Mouse (Mus musculus): Measurements from ENCODE around the gene Plekhm1. TPM values are rescaled to one million over a fixed set of nuclear protein-coding genes. Genes with fewer than 3 reads are reported as not detected.
A peak's percentile ranks its signal among the peaks of the same experiment; 100 is the strongest.

The Plekhm1 gene
- total and polyA plus RNA-seq, 3 experiments = 3.4 to 10.0 TPM; not detected in 1

- TF ChIP-seq MXI1 (IDR thresholded peaks at IDR 0.05; ENCODE audit: low read depth, low read length) (peak; percentile 2; the same call in 1 of the 2 replicates), MEF2A (IDR thresholded peaks at IDR 0.05; ENCODE audit: extremely low read depth, insufficient replicate concordance, low read depth, low read length, poor library complexity, severe bottlenecking) (0 out of 2 replicates have a peak, but pooled peaks have one; percentile 43), ZKSCAN1 (IDR thresholded peaks at IDR 0.05; ENCODE audit: low read depth, low read length) (no peak), TCF12 (IDR thresholded peaks at IDR 0.05; ENCODE audit: low read depth, low read length) (no peak), GABPA (IDR thresholded peaks at IDR 0.05; ENCODE audit: low read depth, low read length) (no peak), E2F4 (IDR thresholded peaks at IDR 0.05; ENCODE audit: borderline replicate concordance, low read depth, low read length) (no peak), MYB (IDR thresholded peaks at IDR 0.05; ENCODE audit: low read depth, low read length) (no peak), UBTF (IDR thresholded peaks at IDR 0.05; ENCODE audit: borderline replicate concordance, insufficient read depth, low read depth, low read length) (no peak), HCFC1 (IDR thresholded peaks at IDR 0.05; ENCODE audit: low read depth, low read length) (no peak)
Measured at GRCm38 (mm10) chr11:103381956-103382613, 30.4 kb downstream of the Plekhm1 start (continued).

- H3K9me3 ChIP-seq (replicated peaks; ENCODE audit: insufficient read depth, low read length) = no peaks in the 10 kb centered on the region
- no peaks in the 10 kb centered on the region for H3K79me2 ChIP-seq (ENCODE audit: control insufficient read depth, insufficient read depth, low read length, poor library complexity)
- H3K36me3 ChIP-seq (ENCODE audit: control insufficient read depth in 1 of 2, insufficient read depth in 2 of 2, low read length in 2 of 2) = peaks cover 8 to 21% of the 10 kb centered on the region in 2 experiments
- peak overlapping the region; percentile 44 for H3K27ac ChIP-seq (ENCODE audit: control insufficient read depth, low read depth, low read length)
- H3K27me3 ChIP-seq (ENCODE audit: control insufficient read depth in 1 of 2, insufficient read depth in 2 of 2, low read length in 2 of 2) = no peaks in the 10 kb centered on the region
- H3K9ac ChIP-seq (ENCODE audit: control insufficient read depth, low read depth, low read length, poor library complexity, severe bottlenecking) = no peak overlapping the region
- peaks cover 10 to 20% of the 10 kb centered on the region in 2 experiments for H3K4me1 ChIP-seq (ENCODE audit: control insufficient read depth in 1 of 2, insufficient read depth in 2 of 2, low read length in 2 of 2)
- TF ChIP-seq BHLHE40 (IDR thresholded peaks at IDR 0.05; ENCODE audit: borderline replicate concordance, low read depth, low read length) (0 out of 2 replicates have a peak, but pooled peaks have one; percentile 31), EP300 (IDR thresholded peaks at IDR 0.05; ENCODE audit: low read depth in 1 of 2, low read length in 2 of 2) (peak; percentile 49 to 63; a peak in 3 of 4 replicates), ETS1 (IDR thresholded peaks at IDR 0.05; ENCODE audit: low read depth, low read length) (peak; percentile 42; the same call in 1 of the 2 replicates), GABPA (IDR thresholded peaks at IDR 0.05; ENCODE audit: low read depth, low read length) (no peak), SIN3A (IDR thresholded peaks at IDR 0.05; ENCODE audit: low read length) (peak; percentile 33; the same call in 1 of the 2 replicates), MYC (IDR thresholded peaks at IDR 0.05; ENCODE audit: low read depth, low read length) (no peak), UBTF (IDR thresholded peaks at IDR 0.05; ENCODE audit: borderline replicate concordance, insufficient read depth, low read depth, low read length) (no peak), RCOR1 (IDR thresholded peaks at IDR 0.05; ENCODE audit: low read depth, low read length) (peak; percentile 91), GATA1 (IDR thresholded peaks at IDR 0.05; ENCODE audit: low read depth, low read length) (peak; percentile 51; the same call in 1 of the 2 replicates), MXI1 (IDR thresholded peaks at IDR 0.05; ENCODE audit: low read depth, low read length) (peak; percentile 57), MAX (IDR thresholded peaks at IDR 0.05; ENCODE audit: low read length) (0 out of 2 replicates have a peak, but pooled peaks have one; percentile 39)
- H3K4me3 ChIP-seq (ENCODE audit: control insufficient read depth in 1 of 2, insufficient read depth in 1 of 2, low read depth in 2 of 2, low read length in 2 of 2) = no peak overlapping the region
- peak; percentile 74 for DNase-seq (ENCODE audit: low read depth, low spot score)
Measured at GRCm38 (mm10) chr11:103381505-103381904, 31.0 kb downstream of the Plekhm1 start.

All from MEL (cell line).